Mouse (Mus musculus): ENCODE measurements around the gene Sytl1.

DNA sequence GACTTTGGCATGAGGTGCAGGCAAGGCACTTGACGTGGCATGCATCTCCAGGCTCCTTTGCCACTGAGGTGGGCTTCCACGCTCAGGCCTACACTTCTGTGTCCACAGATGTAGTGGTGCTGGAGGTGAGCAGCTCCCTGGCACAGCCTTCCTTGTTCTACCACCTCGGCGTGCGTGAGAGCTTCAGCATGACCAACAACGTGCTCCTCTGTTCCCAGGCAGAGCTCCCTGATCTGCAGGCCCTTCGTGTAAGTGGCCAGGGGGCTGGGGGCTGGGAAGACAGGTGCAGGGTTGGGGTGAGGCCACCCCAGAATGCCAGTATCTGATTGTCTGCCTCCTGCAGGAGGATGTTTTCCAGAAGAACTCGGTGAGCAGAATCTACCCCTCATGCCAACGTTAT lies 20.2 kb downstream of the Sytl1 start:
- TF ChIP-seq SIN3A (IDR thresholded peaks at IDR 0.05; ENCODE audit: low read length) (no peak), JUND (IDR thresholded peaks at IDR 0.05; ENCODE audit: low read depth, low read length) (no peak), CTCF (IDR thresholded peaks at IDR 0.05 in 2 of 3, conservative IDR thresholded peaks at IDR 0.05 in 1 of 3; ENCODE audit: control insufficient read depth in 1 of 3, insufficient read depth in 1 of 3, low read depth in 2 of 3, low read length in 3 of 3, poor library complexity in 1 of 3, severe bottlenecking in 1 of 3) (no peak), ZMIZ1 (IDR thresholded peaks at IDR 0.05; ENCODE audit: low read depth, low read length) (no peak), MAX (IDR thresholded peaks at IDR 0.05; ENCODE audit: low read length) (no peak), E2F4 (IDR thresholded peaks at IDR 0.05; ENCODE audit: borderline replicate concordance, low read depth, low read length) (no peak), MAFK (IDR thresholded peaks at IDR 0.05; ENCODE audit: borderline replicate concordance, low read depth, low read length) (no peak), EP300 (IDR thresholded peaks at IDR 0.05; ENCODE audit: low read depth in 1 of 2, low read length in 2 of 2) (no peak)
